8 mouse cellular contexts compared by ENCODE assay signal in the genomic region with DNA sequence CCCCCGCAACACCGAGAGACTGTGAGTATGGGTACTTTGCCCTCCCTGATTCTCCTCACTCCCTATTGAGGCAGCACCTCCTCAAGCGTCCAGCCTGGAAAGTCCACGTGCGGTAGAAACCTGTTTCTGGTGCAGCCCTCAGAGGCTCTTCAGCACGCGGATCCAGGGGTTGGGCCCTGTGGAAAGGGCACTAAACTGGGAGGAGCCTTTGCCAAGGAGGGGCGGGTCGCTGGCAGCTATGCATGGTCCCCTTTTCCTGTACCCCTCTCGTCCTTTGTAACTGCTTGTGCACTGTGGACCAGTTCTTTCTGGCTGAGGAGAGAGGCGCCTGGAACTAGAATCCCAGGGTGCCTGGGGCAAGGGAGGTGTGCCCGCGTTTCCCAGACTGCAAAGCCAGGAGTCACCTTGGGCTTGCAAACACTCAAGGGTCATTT. TPM values are rescaled to one million over a fixed set of nuclear protein-coding genes. Genes with fewer than 3 reads are reported as not detected.
A peak's percentile ranks its signal among the peaks of the same experiment; 100 is the strongest.
DNase-seq lines count a peak whose midpoint lies in the region; ATAC-seq and TF ChIP-seq lines count a peak whose summit lies in the region.

No protein-coding gene starts in this region.

- H3K36me3 ChIP-seq in forebrain, embryonic 15.5 days = no peaks in the 10 kb centered on the region
- peaks cover 11% of the 10 kb centered on the region; the same call in 1 of the 2 replicates for H3K36me3 ChIP-seq in lung, embryonic 14.5 days (ENCODE audit: insufficient read depth)
- H3K36me3 ChIP-seq in small intestine, adult 2 months (ENCODE audit: control insufficient read depth, insufficient read depth, low read length) = no peaks in the 10 kb centered on the region

- peaks cover 34% of the 10 kb centered on the region for H3K4me1 ChIP-seq in forebrain, embryonic 15.5 days
- H3K4me1 ChIP-seq in lung, embryonic 14.5 days (ENCODE audit: insufficient read depth) = peaks cover 10% of the 10 kb centered on the region; the same call in 1 of the 2 replicates
- peaks cover 16% of the 10 kb centered on the region for H3K4me1 ChIP-seq in small intestine, adult 2 months (ENCODE audit: control insufficient read depth, insufficient read depth, insufficient read length, low read length)

- under 1% methylated on average over 13 of the region's 13 CpGs for WGBS in forebrain, embryonic 15.5 days
- 1% methylated on average over 13 of the region's 13 CpGs for WGBS in lung, embryonic 14.5 days
- WGBS in small intestine, adult 2 months = 2% methylated on average over 13 of the region's 13 CpGs

- no peak for TF ChIP-seq CTCF in lung, embryonic 14.5 days (IDR thresholded peaks at IDR 0.05; ENCODE audit: low read depth)
- no peak for TF ChIP-seq CTCF in small intestine, adult 2 months (IDR thresholded peaks at IDR 0.05; ENCODE audit: extremely low read depth, insufficient read length, insufficient replicate concordance, low read depth, low read length)

- DNase-seq in cerebellum, postnatal 10 days = peak; percentile 35 to 42
- no peak for DNase-seq in cerebellum, adult 11 months
- DNase-seq in Muller cell, postnatal 12 days (ENCODE audit: inconsistent ontology term) = peak; percentile 61
- DNase-seq in kidney, adult 11 months = peak; percentile 94
- peak; percentile 71 for DNase-seq in lung, embryonic 14.5 days
- DNase-seq in thymus, postnatal 4 days = no peak

- ATAC-seq in forebrain, embryonic 15.5 days (replicated peaks) = peak; percentile 53
- peak; percentile 38; the same call in 1 of the 2 replicates for ATAC-seq in lung, embryonic 14.5 days (ENCODE audit: insufficient read depth)

- no peaks in the 10 kb centered on the region for H3K27me3 ChIP-seq in forebrain, embryonic 15.5 days
- H3K27me3 ChIP-seq in lung, embryonic 14.5 days (ENCODE audit: insufficient read depth, low read length) = peaks cover 6% of the 10 kb centered on the region; the same call in 1 of the 2 replicates
- H3K27me3 ChIP-seq in small intestine, adult 2 months (ENCODE audit: control insufficient read depth, insufficient read depth, low read length) = peaks cover 35% of the 10 kb centered on the region

- peak overlapping the region; percentile 62 for H3K9ac ChIP-seq in forebrain, embryonic 15.5 days (replicated peaks)
- peak overlapping the region; percentile 72 for H3K9ac ChIP-seq in lung, embryonic 14.5 days

- H3K4me2 ChIP-seq in forebrain, embryonic 15.5 days (replicated peaks) = peak overlapping the region; percentile 92
- H3K4me2 ChIP-seq in lung, embryonic 14.5 days = peak overlapping the region; percentile 95

- TF ChIP-seq POLR2A in small intestine, adult 2 months (IDR thresholded peaks at IDR 0.05; ENCODE audit: low read depth, low read length) = no peak

- H3K9me3 ChIP-seq in forebrain, embryonic 15.5 days = no peaks in the 10 kb centered on the region
- H3K9me3 ChIP-seq in lung, embryonic 14.5 days (ENCODE audit: low read depth, low read length) = no peaks in the 10 kb centered on the region

- peak overlapping the region; percentile 34; the same call in 1 of the 2 replicates for H3K27ac ChIP-seq in forebrain, embryonic 15.5 days (replicated peaks)
- no peak overlapping the region for H3K27ac ChIP-seq in lung, embryonic 14.5 days (ENCODE audit: low read depth)
- no peak overlapping the region for H3K27ac ChIP-seq in small intestine, adult 2 months (ENCODE audit: insufficient read depth, low read depth, low read length)

- peak overlapping the region; percentile 64 for H3K4me3 ChIP-seq in forebrain, embryonic 15.5 days
- peak overlapping the region; percentile 72 for H3K4me3 ChIP-seq in lung, embryonic 14.5 days (ENCODE audit: low read depth, low read length)
- peak overlapping the region; percentile 65 for H3K4me3 ChIP-seq in small intestine, adult 2 months (ENCODE audit: low read depth, low read length)

RNA-seq across cellular contexts. Expression of a gene that starts 2.3 kb away (rescaled TPM):
- 11.9 and 14.6 TPM in 2 replicates for polyA plus RNA-seq in forebrain, embryonic 15.5 days (2015; fragmentation: Nextera tagmentation; extraction: Ambion mirVana)
- 44.8 and 49.3 TPM in 2 replicates for polyA plus RNA-seq in lung, embryonic 14.5 days (2014; fragmentation: Nextera tagmentation; extraction: Ambion mirVana)
- 1.5 and 2.2 TPM in 2 replicates for polyA plus RNA-seq in small intestine, adult 2 months (2012; rRNA removed)

Comparison
In these comparisons a context has a peak if more than half of its experiments do, and no peak if none do; other contexts are left out.
1. DNase-seq: peak in cerebellum, postnatal 10 days (2 of 2), Muller cell, postnatal 12 days (single experiment), kidney, adult 11 months (single experiment) and lung, embryonic 14.5 days (single experiment); none in cerebellum, adult 11 months (single experiment) and thymus, postnatal 4 days (single experiment).
2. Peak in every context shown above with its lines, with median percentiles within 50 percentile points of each other: H3K4me3 ChIP-seq.